8 mouse cellular contexts compared by ENCODE assay signal in genomic region chr17:6477026-6477425, GRCm38 (mm10). TPM values are rescaled to one million over a fixed set of nuclear protein-coding genes. Genes with fewer than 3 reads are reported as not detected.
DNase-seq lines count a peak whose midpoint lies in the region; ATAC-seq and TF ChIP-seq lines count a peak whose summit lies in the region.
"Not testable (repeated sequence)": the region's sequence is repeated elsewhere in the genome, so short reads cannot be mapped to it uniquely, and the experiment has no call there.

No protein-coding gene starts in this region.

- H3K4me2 ChIP-seq in heart, embryonic 15.5 days, result peak overlapping the region; percentile 94
- H3K4me2 ChIP-seq in liver, embryonic 15.5 days, result peak overlapping the region; percentile 76
- peak overlapping the region; percentile 96 for H3K4me2 ChIP-seq in midbrain, embryonic 16.5 days (ENCODE audit: low read length)

- TF ChIP-seq CTCF in E14TG2a.4 (conservative IDR thresholded peaks at IDR 0.05; ENCODE audit: low read length); kidney, adult 2 months (conservative IDR thresholded peaks at IDR 0.05; ENCODE audit: insufficient read depth, insufficient read length, low read depth, low read length); spleen, adult 2 months (IDR thresholded peaks at IDR 0.05; ENCODE audit: extremely low read depth, insufficient read depth, insufficient read length, insufficient replicate concordance): not testable (repeated sequence)

- H3K9ac ChIP-seq in heart, embryonic 15.5 days, result peak overlapping the region; percentile 84
- H3K9ac ChIP-seq in liver, embryonic 15.5 days, result not testable (repeated sequence)
- H3K9ac ChIP-seq in midbrain, embryonic 16.5 days (ENCODE audit: low read depth, low read length), result peak overlapping the region; percentile 83

- not testable (repeated sequence) for H3K36me3 ChIP-seq in E14TG2a.4 (ENCODE audit: insufficient read depth, low read length); forebrain, embryonic 10.5 days (replicated peaks); heart, embryonic 15.5 days; kidney, adult 2 months (ENCODE audit: control insufficient read depth, insufficient read depth, low read length); liver, embryonic 15.5 days (replicated peaks); midbrain, embryonic 16.5 days (ENCODE audit: control insufficient read depth, insufficient read depth, low read length); spleen, adult 2 months (ENCODE audit: control insufficient read depth, insufficient read depth, low read length)

- peaks cover 63% of the 10 kb centered on the region for H3K4me1 ChIP-seq in E14TG2a.4 (replicated peaks; ENCODE audit: low read depth, low read length)
- peaks cover 19% of the 10 kb centered on the region for H3K4me1 ChIP-seq in forebrain, embryonic 10.5 days
- H3K4me1 ChIP-seq in heart, embryonic 15.5 days (replicated peaks), result peaks cover 22% of the 10 kb centered on the region
- not testable (repeated sequence) for H3K4me1 ChIP-seq in kidney, adult 2 months (ENCODE audit: control insufficient read depth, insufficient read depth, low read length); spleen, adult 2 months (ENCODE audit: control insufficient read depth, insufficient read depth, insufficient read length)
- H3K4me1 ChIP-seq in liver, embryonic 15.5 days (replicated peaks), result peaks cover 13% of the 10 kb centered on the region
- peaks cover 13% of the 10 kb centered on the region for H3K4me1 ChIP-seq in midbrain, embryonic 16.5 days (ENCODE audit: control insufficient read depth, insufficient read depth, low read length)

- TF ChIP-seq POLR2A in kidney, adult 2 months (IDR thresholded peaks at IDR 0.05; ENCODE audit: low read depth, low read length); spleen, adult 2 months (IDR thresholded peaks at IDR 0.05; ENCODE audit: low read depth, low read length): not testable (repeated sequence)

- H3K27ac ChIP-seq in forebrain, embryonic 10.5 days, result peak overlapping the region; percentile 89
- H3K27ac ChIP-seq in heart, embryonic 15.5 days, result peak overlapping the region; percentile 66
- not testable (repeated sequence) for H3K27ac ChIP-seq in kidney, adult 2 months (ENCODE audit: insufficient read depth, low read depth, low read length); liver, embryonic 15.5 days (replicated peaks); spleen, adult 2 months (ENCODE audit: insufficient read depth, low read length)
- H3K27ac ChIP-seq in midbrain, embryonic 16.5 days (ENCODE audit: low read length), result peak overlapping the region; percentile 62; the same call in 1 of the 2 replicates

- peak; percentile 19 for DNase-seq in c-Kit-positive CD71-positive TER-119-negative erythroid progenitor cells, embryonic 14.5 days (ENCODE audit: low read depth)
- peak; percentile 65 for DNase-seq in forebrain, embryonic 10.5 days (ENCODE audit: extremely low spot score, low spot score)
- not testable (repeated sequence) for DNase-seq in kidney, adult 2 months; spleen, adult 2 months (ENCODE audit: low read depth in 1 of 2, low spot score in 2 of 2)

- H3K9me3 ChIP-seq in E14TG2a.4 (ENCODE audit: low read length); forebrain, embryonic 10.5 days; heart, embryonic 15.5 days (replicated peaks); liver, embryonic 15.5 days (replicated peaks); midbrain, embryonic 16.5 days (replicated peaks; ENCODE audit: control insufficient read depth, low read length, poor library complexity, severe bottlenecking): not testable (repeated sequence)

- H3K4me3 ChIP-seq in E14TG2a.4 (replicated peaks; ENCODE audit: low read length), result peak overlapping the region; percentile 89
- peak overlapping the region; percentile 70 for H3K4me3 ChIP-seq in forebrain, embryonic 10.5 days
- peak overlapping the region; percentile 76 for H3K4me3 ChIP-seq in heart, embryonic 15.5 days
- H3K4me3 ChIP-seq in kidney, adult 2 months (ENCODE audit: insufficient read depth, low read depth, low read length), result peak overlapping the region; percentile 56
- peak overlapping the region; percentile 63 for H3K4me3 ChIP-seq in liver, embryonic 15.5 days (replicated peaks)
- H3K4me3 ChIP-seq in midbrain, embryonic 16.5 days (ENCODE audit: low read depth, low read length), result peak overlapping the region; percentile 69
- H3K4me3 ChIP-seq in spleen, adult 2 months (ENCODE audit: extremely low read depth, insufficient read depth, insufficient read length), result peak overlapping the region; percentile 50

- 1% methylated on average over 42 of the region's 42 CpGs for WGBS in forebrain, embryonic 10.5 days
- WGBS in heart, embryonic 15.5 days, result under 1% methylated on average over 42 of the region's 42 CpGs
- 1% methylated on average over 42 of the region's 42 CpGs for WGBS in kidney, adult 2 months
- 1% methylated on average over 42 of the region's 42 CpGs for WGBS in liver, embryonic 15.5 days (ENCODE audit: insufficient replicate concordance)
- WGBS in midbrain, embryonic 16.5 days, result under 1% methylated on average over 32 of the region's 42 CpGs
- under 1% methylated on average over 42 of the region's 42 CpGs for WGBS in spleen, adult 2 months

- peaks cover 54% of the 10 kb centered on the region for H3K27me3 ChIP-seq in E14TG2a.4 (ENCODE audit: insufficient read depth, low read length)
- not testable (repeated sequence) for H3K27me3 ChIP-seq in forebrain, embryonic 10.5 days (ENCODE audit: poor library complexity, severe bottlenecking); heart, embryonic 15.5 days; kidney, adult 2 months (replicated peaks; ENCODE audit: control insufficient read depth, insufficient read depth, low read length); midbrain, embryonic 16.5 days (ENCODE audit: control insufficient read depth, insufficient read depth, low read depth, low read length); spleen, adult 2 months (ENCODE audit: control insufficient read depth, insufficient read depth, low read length)
- peaks cover 16% of the 10 kb centered on the region for H3K27me3 ChIP-seq in liver, embryonic 15.5 days

- ATAC-seq in heart, embryonic 15.5 days (replicated peaks; ENCODE audit: insufficient number of reproducible peaks, insufficient read depth, low FRiP score, low read depth), result peak; percentile 80
- ATAC-seq in liver, embryonic 15.5 days (ENCODE audit: insufficient read depth), result peak; percentile 19; the same call in 1 of the 2 replicates
- ATAC-seq in midbrain, embryonic 16.5 days, result peak; percentile 71

RNA-seq across cellular contexts. Expression of gene Dynlt1b, which starts 47.1 kb away (rescaled TPM):
- polyA plus RNA-seq in forebrain, embryonic 10.5 days (2016; fragmentation: Nextera tagmentation; extraction: Ambion mirVana), result 464 and 482 TPM in 2 replicates
- polyA plus RNA-seq in heart, embryonic 15.5 days (2015; fragmentation: Nextera tagmentation; extraction: Ambion mirVana), result 361 and 375 TPM in 2 replicates
- 205 and 213 TPM in 2 replicates for polyA plus RNA-seq in kidney, adult 2 months (2012; rRNA removed)
- 183 and 194 TPM in 2 replicates for polyA plus RNA-seq in liver, embryonic 15.5 days (2015; fragmentation: Nextera tagmentation; extraction: Ambion mirVana)
- 1,051 and 1,054 TPM in 2 replicates for polyA plus RNA-seq in midbrain, embryonic 16.5 days (2015; fragmentation: Nextera tagmentation; extraction: Ambion mirVana)
- polyA plus RNA-seq in spleen, adult 2 months (2012; rRNA removed), result 91.4 and 112 TPM in 2 replicates

Comparison
In these comparisons a context has a peak if more than half of its experiments do, and no peak if none do; other contexts are left out.
1. ATAC-seq: peak in every context shown above with its lines; median percentile 80 in heart, embryonic 15.5 days; 71 in midbrain, embryonic 16.5 days; 19 in liver, embryonic 15.5 days.